Mouse (Mus musculus): ENCODE measurements around the gene Ube2k. TPM values are rescaled to one million over a fixed set of nuclear protein-coding genes. Genes with fewer than 3 reads are reported as not detected.
"Not testable (repeated sequence)": the region's sequence is repeated elsewhere in the genome, so short reads cannot be mapped to it uniquely, and the experiment has no call there.

Ube2k gene
- polyA plus RNA-seq, 1 experiment from 2014 or later, result 142 TPM

GRCm38 (mm10) chr5:65513506-65513905 lies 23.5 kb upstream of the Ube2k start:
- 75% methylated on average over 3 of the region's 3 CpGs for WGBS
- Histone ChIP-seq H3K27me3 (replicated peaks) (no peaks in the 10 kb centered on the region), H3K36me3 (no peaks in the 10 kb centered on the region), H3K4me2 (no peak overlapping the region), H3K4me3 (no peak overlapping the region), H3K9me3 (replicated peaks) (no peaks in the 10 kb centered on the region), H3K9ac (no peak overlapping the region), H3K27ac (ENCODE audit: poor library complexity, severe bottlenecking) (no peak overlapping the region), H3K4me1 (replicated peaks) (no peaks in the 10 kb centered on the region)
- no peak for ATAC-seq (ENCODE audit: insufficient number of reproducible peaks, low FRiP score)

- no peak for ATAC-seq (ENCODE audit: insufficient number of reproducible peaks, low FRiP score)
- H3K27ac ChIP-seq (ENCODE audit: poor library complexity, severe bottlenecking), result no peak overlapping the region
- 59% methylated on average over 5 of the region's 5 CpGs for WGBS
These were observed 22.3 kb upstream of the Ube2k start for GRCm38 (mm10) chr5:65514635-65515278.

GRCm38 (mm10) chr5:65521803-65522202 lies 15.2 kb upstream of the Ube2k start:
- H3K27ac ChIP-seq (ENCODE audit: poor library complexity, severe bottlenecking), result no peak overlapping the region
- no peak for ATAC-seq (ENCODE audit: insufficient number of reproducible peaks, low FRiP score)

More at GRCm38 (mm10) chr5:65514635-65515278, 22.3 kb upstream of the Ube2k start:
- Histone ChIP-seq H3K4me3 (no peak overlapping the region), H3K9me3 (replicated peaks) (no peaks in the 10 kb centered on the region), H3K4me2 (no peak overlapping the region), H3K27me3 (replicated peaks) (no peaks in the 10 kb centered on the region), H3K36me3 (no peaks in the 10 kb centered on the region), H3K9ac (no peak overlapping the region), H3K4me1 (replicated peaks) (no peaks in the 10 kb centered on the region)

GRCm38 (mm10) chr5:65524831-65525230 lies 12.2 kb upstream of the Ube2k start:
- H3K9ac ChIP-seq, result no peak overlapping the region

More at GRCm38 (mm10) chr5:65521803-65522202, 15.2 kb upstream of the Ube2k start:
- 78% methylated on average over 1 of the region's 1 CpGs for WGBS
- 0 out of 2 replicates have a peak, but pooled peaks cover 3% of the 10 kb centered on the region for H3K9me3 ChIP-seq (replicated peaks)
- no peak overlapping the region for H3K9ac ChIP-seq
- H3K36me3 ChIP-seq, result no peaks in the 10 kb centered on the region
- H3K4me1 ChIP-seq (replicated peaks), result no peaks in the 10 kb centered on the region
- no peak overlapping the region for H3K4me2 ChIP-seq
- H3K4me3 ChIP-seq, result no peak overlapping the region
- H3K27me3 ChIP-seq (replicated peaks), result no peaks in the 10 kb centered on the region

GRCm38 (mm10) chr5:65525674-65526443 lies 11.2 kb upstream of the Ube2k start:
- WGBS, result 24% methylated on average over 8 of the region's 8 CpGs
- no peak overlapping the region for H3K4me2 ChIP-seq
- H3K36me3 ChIP-seq, result no peaks in the 10 kb centered on the region
- no peak overlapping the region for H3K9ac ChIP-seq
- H3K4me1 ChIP-seq (replicated peaks), result no peaks in the 10 kb centered on the region
- no peak overlapping the region for H3K27ac ChIP-seq (ENCODE audit: poor library complexity, severe bottlenecking)
- 0 out of 2 replicates have a peak, but pooled peaks cover 3% of the 10 kb centered on the region for H3K9me3 ChIP-seq (replicated peaks)
- H3K4me3 ChIP-seq, result no peak overlapping the region
- no peak for ATAC-seq (ENCODE audit: insufficient number of reproducible peaks, low FRiP score)
- no peaks in the 10 kb centered on the region for H3K27me3 ChIP-seq (replicated peaks)

More at GRCm38 (mm10) chr5:65524831-65525230, 12.2 kb upstream of the Ube2k start:
- 68% methylated on average over 4 of the region's 4 CpGs for WGBS
- H3K4me2 ChIP-seq, result no peak overlapping the region
- no peak overlapping the region for H3K27ac ChIP-seq (ENCODE audit: poor library complexity, severe bottlenecking)
- 0 out of 2 replicates have a peak, but pooled peaks cover 3% of the 10 kb centered on the region for H3K9me3 ChIP-seq (replicated peaks)
- H3K27me3 ChIP-seq (replicated peaks), result no peaks in the 10 kb centered on the region
- H3K4me3 ChIP-seq, result no peak overlapping the region
- H3K36me3 ChIP-seq, result no peaks in the 10 kb centered on the region
- no peaks in the 10 kb centered on the region for H3K4me1 ChIP-seq (replicated peaks)
- ATAC-seq (ENCODE audit: insufficient number of reproducible peaks, low FRiP score), result no peak

GRCm38 (mm10) chr5:65531283-65531682 lies 5.8 kb upstream of the Ube2k start:
- H3K4me2 ChIP-seq, result no peak overlapping the region
- no peak overlapping the region for H3K9ac ChIP-seq
- no peaks in the 10 kb centered on the region for H3K36me3 ChIP-seq
- H3K4me3 ChIP-seq, result no peak overlapping the region
- H3K9me3 ChIP-seq (replicated peaks), result no peaks in the 10 kb centered on the region
- H3K27me3 ChIP-seq (replicated peaks), result no peaks in the 10 kb centered on the region
- WGBS, result 80% methylated on average over 3 of the region's 3 CpGs
- H3K4me1 ChIP-seq (replicated peaks), result no peaks in the 10 kb centered on the region
- no peak overlapping the region for H3K27ac ChIP-seq (ENCODE audit: poor library complexity, severe bottlenecking)
- no peak for ATAC-seq (ENCODE audit: insufficient number of reproducible peaks, low FRiP score)

GRCm38 (mm10) chr5:65534496-65534895 lies 2.5 kb upstream of the Ube2k start:
- Histone ChIP-seq H3K36me3 (no peaks in the 10 kb centered on the region), H3K27ac (ENCODE audit: poor library complexity, severe bottlenecking) (no peak overlapping the region), H3K4me2 (no peak overlapping the region), H3K9ac (no peak overlapping the region), H3K27me3 (replicated peaks) (no peaks in the 10 kb centered on the region), H3K9me3 (replicated peaks) (no peaks in the 10 kb centered on the region), H3K4me3 (no peak overlapping the region), H3K4me1 (replicated peaks) (peaks cover 3% of the 10 kb centered on the region; the same call in 1 of the 2 replicates)
- WGBS, result 67% methylated on average over 4 of the region's 4 CpGs
- no peak for ATAC-seq (ENCODE audit: insufficient number of reproducible peaks, low FRiP score)

- ATAC-seq (ENCODE audit: insufficient number of reproducible peaks, low FRiP score), result no peak
- 68% methylated on average over 5 of the region's 5 CpGs for WGBS
- H3K4me3 ChIP-seq, result no peak overlapping the region
These were observed 1.5 kb upstream of the Ube2k start for GRCm38 (mm10) chr5:65535457-65536067.

GRCm38 (mm10) chr5:65536068-65536465 lies 966 bp upstream of the Ube2k start:
- not testable (repeated sequence) for ATAC-seq (ENCODE audit: insufficient number of reproducible peaks, low FRiP score); H3K36me3 ChIP-seq; H3K27me3 ChIP-seq (replicated peaks); H3K9me3 ChIP-seq (replicated peaks); H3K9ac ChIP-seq; H3K4me1 ChIP-seq (replicated peaks)
- 72% methylated on average over 10 of the region's 10 CpGs for WGBS
- Histone ChIP-seq H3K27ac (ENCODE audit: poor library complexity, severe bottlenecking) (peak overlapping the region; percentile 100), H3K4me3 (peak overlapping the region; percentile 92), H3K4me2 (peak overlapping the region; percentile 66)

More at GRCm38 (mm10) chr5:65535457-65536067, 1.5 kb upstream of the Ube2k start:
- no peak overlapping the region for H3K4me2 ChIP-seq
- no peak overlapping the region for H3K27ac ChIP-seq (ENCODE audit: poor library complexity, severe bottlenecking)
- H3K4me1 ChIP-seq (replicated peaks), result peaks cover 5% of the 10 kb centered on the region; the same call in 1 of the 2 replicates
- no peaks in the 10 kb centered on the region for H3K36me3 ChIP-seq
- H3K9ac ChIP-seq, result no peak overlapping the region
- H3K9me3 ChIP-seq (replicated peaks), result no peaks in the 10 kb centered on the region
- no peaks in the 10 kb centered on the region for H3K27me3 ChIP-seq (replicated peaks)

GRCm38 (mm10) chr5:65537420-65538071 lies 513 bp downstream of the Ube2k start:
- Histone ChIP-seq H3K27me3 (replicated peaks) (no peaks in the 10 kb centered on the region), H3K4me2 (peak overlapping the region; percentile 66), H3K4me3 (peak overlapping the region; percentile 92), H3K9me3 (replicated peaks) (no peaks in the 10 kb centered on the region), H3K4me1 (replicated peaks) (peaks cover 8% of the 10 kb centered on the region; the same call in 1 of the 2 replicates), H3K36me3 (no peaks in the 10 kb centered on the region), H3K27ac (ENCODE audit: poor library complexity, severe bottlenecking) (peak overlapping the region; percentile 100), H3K9ac (peak overlapping the region; percentile 98)
- under 1% methylated on average over 41 of the region's 59 CpGs for WGBS
- peak; percentile 83 for ATAC-seq (ENCODE audit: insufficient number of reproducible peaks, low FRiP score)
